Mouse (Mus musculus) spleen, adult 2 months (tissue): ENCODE data around the gene Pdzd7.

Experiments
- CTCF ChIP-seq: fragments of 200-500 bp; IDR thresholded peaks from 2 replicates; pipeline ENCODE4 v1.5.1; 2011; ENCODE audit warnings: mild to moderate bottlenecking, inconsistent platforms; ENCODE audit not compliant: insufficient read depth, insufficient read length, insufficient replicate concordance; ENCODE audit errors: extremely low read depth
- POLR2A ChIP-seq: fragments of 200-500 bp; IDR thresholded peaks from 2 replicates; pipeline ENCODE4 v1.6.1; 2011; ENCODE audit warnings: low read depth, low read length, inconsistent platforms

DNA sequence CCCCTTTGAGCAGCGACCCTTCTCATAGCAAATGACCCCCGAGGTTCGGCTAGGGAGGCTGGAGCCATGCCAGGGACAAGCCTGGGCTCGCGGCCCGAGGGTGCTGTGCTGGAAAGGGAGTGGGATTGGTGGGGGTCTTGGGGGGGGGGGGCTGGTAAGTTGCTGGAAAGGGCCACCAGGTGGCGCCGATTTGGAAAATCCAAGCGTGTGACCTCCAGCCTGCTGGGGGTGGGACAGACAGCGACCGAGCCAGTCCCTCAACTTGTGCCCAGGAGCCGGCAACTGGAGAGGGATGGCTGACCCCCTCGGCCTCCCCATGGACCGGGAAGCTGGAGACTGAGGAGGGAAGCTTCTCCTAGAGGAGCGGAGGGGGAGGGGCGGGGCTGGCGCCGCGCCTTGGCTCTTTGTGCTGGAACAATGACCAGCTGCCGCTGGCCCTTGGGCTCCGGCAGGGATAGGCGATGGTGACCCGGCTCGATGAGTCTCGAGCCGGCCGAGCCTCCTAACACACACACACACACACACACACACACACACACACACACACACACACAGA lies 28.2 kb downstream of the Pdzd7 start:
- TF ChIP-seq CTCF (no peak), POLR2A (no peak)
